Mouse (Mus musculus) liver, postnatal 0 days (tissue): ENCODE data around the gene Yy2. TPM values are rescaled to one million over a fixed set of nuclear protein-coding genes. Genes with fewer than 3 reads are reported as not detected.

Source experiments
- ATAC-seq: fragments of 200-750 bp; cut with Nextera tagmentation; 2 replicates; pipeline ENCODE4 v1.8.0; 2017; ENCODE audit warnings: mild to moderate bottlenecking, moderate library complexity
- DNase-seq: peaks from one replicate; pipeline ENCODE4 v3.0.0-alpha.2; 2016
- H3K27ac ChIP-seq: fragments of 300-500 bp; sonication (generic); 2 replicates; pipeline ENCODE4 v1.5.1; 2014; ENCODE audit warnings: antibody characterized with exemption, moderate library complexity, mild to moderate bottlenecking, low read depth
- H3K27me3 ChIP-seq: fragments of 300-500 bp; sonication (generic); 2 replicates; pipeline ENCODE4 v1.6.1; 2014; ENCODE audit warnings: low read length, control low read depth, mixed read lengths; ENCODE audit not compliant: insufficient read depth
- H3K36me3 ChIP-seq: fragments of 300-500 bp; sonication (generic); replicated peaks from 2 replicates; pipeline ENCODE4 v1.6.1; 2014; ENCODE audit warnings: mild to moderate bottlenecking, control low read depth, low read length, moderate library complexity, mixed read lengths; ENCODE audit not compliant: insufficient read depth
- H3K4me1 ChIP-seq: fragments of 300-500 bp; sonication (generic); 2 replicates; pipeline ENCODE4 v1.6.1; 2014; ENCODE audit warnings: antibody characterized with exemption, mild to moderate bottlenecking, control low read depth; ENCODE audit not compliant: insufficient read depth
- H3K4me2 ChIP-seq: fragments of 300-500 bp; sonication (generic); 2 replicates; pipeline ENCODE4 v1.6.1; 2014; ENCODE audit warnings: low read depth, mild to moderate bottlenecking, low read length, moderate library complexity, mixed read lengths
- H3K4me3 ChIP-seq: fragments of 300-500 bp; sonication (generic); 2 replicates; pipeline ENCODE4 v1.5.1; 2014; ENCODE audit warnings: low read depth, low read length
- H3K9ac ChIP-seq: fragments of 300-500 bp; sonication (generic); replicated peaks from 2 replicates; pipeline ENCODE4 v1.6.1; 2014; ENCODE audit warnings: mild to moderate bottlenecking, moderate library complexity
- H3K9me3 ChIP-seq: fragments of 300-500 bp; sonication (generic); 2 replicates; pipeline ENCODE4 v1.6.1; 2016; ENCODE audit warnings: mild to moderate bottlenecking, control low read depth, low read length, mixed read lengths
- CTCF ChIP-seq: sonication (generic); IDR thresholded peaks from 2 replicates; pipeline ENCODE4 v1.5.1; 2016; ENCODE audit warnings: antibody characterized with exemption, low read depth
- EP300 ChIP-seq: IDR thresholded peaks from 2 replicates; pipeline ENCODE4 v1.6.1; 2016; ENCODE audit warnings: antibody characterized with exemption, low read depth, mild to moderate bottlenecking
- WGBS: fragments of 180-500 bp; shearing (Covaris S2); extraction: QIAGEN DNeasy Blood & Tissue Kit; methylation state at CpG from one replicate; pipeline ENCODE4 v1.1.7; 2014; ENCODE audit not compliant: insufficient replicate concordance; 5-methylcytosine and 5-hydroxymethylcytosine counted together
- polyA plus RNA-seq: library from polyadenylated mRNA; unstranded; fragments of >200 nt; fragmentation: Nextera tagmentation; extraction: Ambion mirVana; gene quantifications from 2 replicates; pipeline ENCODE4 v1.2.1, GENCODE M21; 2015

Gene Yy2
- 0.62 and 0.75 TPM in 2 replicates for polyA plus RNA-seq

DNA sequence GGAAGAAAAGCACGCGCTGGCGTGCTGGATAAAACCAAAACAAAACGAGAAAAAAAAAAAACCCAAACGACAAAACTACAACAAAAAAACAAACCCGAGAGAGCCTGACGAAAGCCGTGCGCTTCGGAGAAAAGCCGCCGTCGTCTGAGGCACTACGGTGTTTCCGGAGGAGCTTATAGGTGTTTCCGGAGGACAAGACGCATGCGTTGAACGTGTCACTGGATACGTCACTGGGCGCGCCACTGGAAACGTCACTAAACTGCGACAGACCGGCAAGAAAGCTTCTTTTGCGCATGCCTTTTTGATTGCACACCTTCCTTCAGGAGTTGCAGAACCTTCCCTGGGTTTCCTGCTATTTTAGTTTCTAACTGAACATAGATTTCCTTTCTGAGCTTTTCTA lies at the start of gene Yy2:
Gene Yy2 (minus strand): TSS at position 146 of the 400 bp plus-strand sequence.
- ATAC-seq, result no peak

DNA sequence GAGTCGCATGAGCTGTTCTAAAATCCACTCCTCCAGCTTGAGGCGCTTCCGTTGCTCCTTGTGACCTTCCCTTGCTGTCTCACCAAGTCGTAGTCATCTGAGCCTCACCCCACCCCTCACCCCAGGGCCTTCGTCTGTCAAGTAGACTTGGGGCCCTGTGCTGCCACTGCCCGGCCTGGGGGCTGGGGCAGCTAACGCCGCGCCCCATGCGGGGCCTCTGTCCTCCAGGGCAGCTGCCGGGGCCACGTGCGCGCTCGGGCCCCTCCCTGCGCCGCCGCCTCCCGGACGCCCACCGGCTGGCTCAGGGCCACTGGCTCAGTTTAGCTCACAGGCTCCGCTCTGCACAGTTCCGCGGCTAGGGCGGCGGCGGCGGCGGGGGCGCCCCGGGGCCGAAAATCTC lies 44.1 kb upstream of the Yy2 start:
- no peaks in the 10 kb centered on the region for H3K4me1 ChIP-seq
- H3K27me3 ChIP-seq, result no peaks in the 10 kb centered on the region
- 31% methylated on average over 32 of the region's 32 CpGs for WGBS
- H3K4me3 ChIP-seq, result no peak overlapping the region
- H3K9ac ChIP-seq, result no peak overlapping the region
- no peaks in the 10 kb centered on the region for H3K36me3 ChIP-seq
- DNase-seq, result peak; percentile 13
- H3K4me2 ChIP-seq, result peak overlapping the region; percentile 51
- H3K9me3 ChIP-seq, result no peaks in the 10 kb centered on the region
- no peak overlapping the region for H3K27ac ChIP-seq
- ATAC-seq, result no peak; the same call in 1 of the 2 replicates
- TF ChIP-seq EP300 (no peak), CTCF (no peak)

More for the DNA sequence above, at the start of gene Yy2:
- H3K4me2 ChIP-seq, result no peak within 1 kb of the TSS
- H3K4me1 ChIP-seq, result no peaks in the 10 kb centered on the region
- WGBS, result 87% methylated on average over 26 of the region's 26 CpGs
- H3K36me3 ChIP-seq, result 0 out of 2 replicates have a peak, but pooled peaks cover 5% of the 10 kb centered on the region
- H3K27me3 ChIP-seq, result no peaks in the 10 kb centered on the region
- TF ChIP-seq CTCF, result no peak
- TF ChIP-seq EP300, result no peak
- H3K27ac ChIP-seq, result no peak within 1 kb of the TSS
- no peak for DNase-seq
- no peak within 1 kb of the TSS for H3K9ac ChIP-seq
- no peaks in the 10 kb centered on the region for H3K9me3 ChIP-seq
- H3K4me3 ChIP-seq, result no peak within 1 kb of the TSS

DNA sequence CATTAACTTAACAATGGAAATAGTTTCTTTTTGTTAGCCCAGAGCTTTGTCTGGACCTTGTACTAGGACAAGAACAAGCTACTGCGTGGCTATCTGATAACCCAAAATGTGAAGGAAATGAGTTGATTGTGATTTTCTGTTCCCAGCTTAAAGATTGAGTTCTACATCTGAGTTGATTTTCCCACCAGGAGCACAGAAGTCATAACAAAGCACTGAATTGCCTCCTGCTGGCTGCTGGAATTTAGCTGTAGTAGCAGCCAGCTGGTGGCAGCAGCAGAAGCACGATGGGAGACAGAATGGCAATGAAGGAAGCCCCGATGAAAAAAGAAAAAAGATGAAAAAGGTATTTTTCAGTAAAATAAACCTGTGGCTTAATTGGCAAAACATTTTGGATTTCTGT lies 32.7 kb upstream of the Yy2 start:
- H3K4me1 ChIP-seq, result no peaks in the 10 kb centered on the region
- no peak for ATAC-seq
- H3K4me2 ChIP-seq, result no peak overlapping the region
- no peak overlapping the region for H3K27ac ChIP-seq
- H3K9me3 ChIP-seq, result no peaks in the 10 kb centered on the region
- H3K27me3 ChIP-seq, result no peaks in the 10 kb centered on the region
- no peak for DNase-seq
- no peak for TF ChIP-seq EP300
- TF ChIP-seq CTCF, result peak; percentile 27; the same call in 1 of the 2 replicates
- no peak overlapping the region for H3K4me3 ChIP-seq
- H3K36me3 ChIP-seq, result no peaks in the 10 kb centered on the region
- 18% methylated on average over 3 of the region's 3 CpGs for WGBS
- H3K9ac ChIP-seq, result no peak overlapping the region

DNA sequence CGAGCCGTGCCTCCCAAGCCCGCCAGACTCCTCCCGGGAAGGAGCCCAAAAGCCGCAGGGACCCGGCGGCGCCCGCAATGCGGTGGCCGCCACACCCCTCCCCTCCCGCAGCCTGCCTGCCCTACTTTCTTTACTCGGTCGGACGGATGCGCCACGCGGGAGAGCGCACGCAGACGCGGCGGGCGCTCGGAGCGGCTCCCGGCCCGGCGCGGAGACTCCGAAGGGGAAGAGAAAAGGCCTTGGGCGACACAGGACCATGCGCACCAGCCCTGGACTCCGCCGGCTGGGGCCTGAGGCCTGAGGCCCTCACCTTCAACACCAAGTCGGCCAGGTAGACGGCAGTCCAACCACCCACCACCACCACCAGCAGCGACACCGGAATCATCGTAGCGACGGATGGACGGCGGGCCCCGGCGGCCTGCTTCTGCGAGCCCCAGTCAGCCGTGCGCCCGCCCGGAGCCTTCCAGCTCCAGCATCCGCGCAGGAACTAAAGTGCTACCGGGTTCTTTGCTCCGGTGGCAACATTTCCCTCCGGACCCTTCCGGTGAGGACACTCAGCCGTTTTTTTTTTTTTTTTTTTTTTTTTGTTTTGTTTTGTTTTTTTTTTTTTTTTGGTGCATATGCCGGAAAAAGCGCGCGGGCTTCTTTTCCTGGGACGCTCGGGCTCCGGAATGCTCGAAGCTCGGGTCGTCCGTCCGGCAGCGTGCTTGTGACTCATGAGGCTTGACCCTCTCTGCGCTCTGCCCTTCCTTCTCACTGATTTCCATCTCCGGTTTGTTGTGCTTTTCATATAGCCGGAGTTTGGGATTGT lies 29.6 kb upstream of the Yy2 start, which contains the start of gene Mbtps2:
Gene Mbtps2 (minus strand): TSS at position 530 of the 811 bp plus-strand sequence.
- H3K9me3 ChIP-seq, result no peaks in the 10 kb centered on the region
- 18% methylated on average over 63 of the region's 74 CpGs for WGBS
- peak within 1 kb of the TSS; percentile 64 for H3K4me2 ChIP-seq

DNA sequence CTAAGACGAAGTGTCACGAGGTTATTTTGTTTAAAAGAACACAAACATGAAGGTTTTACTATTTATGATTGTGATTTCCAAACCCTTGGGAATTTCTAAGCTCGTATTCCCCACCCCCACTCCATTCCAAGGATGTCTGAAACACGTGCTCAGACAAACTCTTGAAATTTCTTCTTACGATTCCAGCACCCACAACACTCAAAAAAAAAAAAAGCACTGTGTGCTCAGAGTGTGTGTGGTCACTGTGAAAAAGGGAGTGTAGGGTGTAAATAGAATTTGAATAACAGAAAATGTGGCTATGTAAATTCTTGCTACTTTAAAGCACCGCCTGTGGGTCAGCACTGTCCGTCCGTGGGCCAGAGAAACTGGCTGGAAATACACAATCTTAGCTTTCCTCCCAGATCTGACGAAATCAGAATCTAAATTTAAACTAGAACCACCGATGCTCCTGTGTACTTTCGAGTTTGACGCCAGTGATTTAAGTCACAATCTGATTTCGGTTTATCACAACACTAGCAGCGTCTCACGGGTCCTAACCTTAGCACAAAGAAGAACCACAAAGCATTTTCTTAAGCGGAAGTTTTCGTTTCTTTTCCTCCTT lies 28.9 kb upstream of the Yy2 start:
- 18% methylated on average over 17 of the region's 17 CpGs for WGBS
- peak overlapping the region; percentile 68 for H3K4me3 ChIP-seq
- TF ChIP-seq EP300 (no peak), CTCF (no peak)
- H3K4me1 ChIP-seq, result no peaks in the 10 kb centered on the region
- DNase-seq (no peak), ATAC-seq (peak; percentile 14; the same call in 1 of the 2 replicates)
- H3K4me2 ChIP-seq, result peak overlapping the region; percentile 64
- H3K36me3 ChIP-seq, result no peaks in the 10 kb centered on the region
- no peaks in the 10 kb centered on the region for H3K9me3 ChIP-seq
- peak overlapping the region; percentile 90 for H3K27ac ChIP-seq
- H3K9ac ChIP-seq, result peak overlapping the region; percentile 79
- H3K27me3 ChIP-seq, result no peaks in the 10 kb centered on the region

More for the DNA sequence above, 29.6 kb upstream of the Yy2 start, which contains the start of gene Mbtps2:
- TF ChIP-seq EP300, result no peak
- TF ChIP-seq CTCF, result no peak
- peak; percentile 63 for DNase-seq
- Histone ChIP-seq H3K4me1 (no peaks in the 10 kb centered on the region), H3K27me3 (no peaks in the 10 kb centered on the region), H3K9ac (peak within 1 kb of the TSS; percentile 79), H3K36me3 (no peaks in the 10 kb centered on the region), H3K4me3 (peak within 1 kb of the TSS; percentile 68), H3K27ac (peak within 1 kb of the TSS; percentile 90)
- peak; percentile 91 for ATAC-seq

DNA sequence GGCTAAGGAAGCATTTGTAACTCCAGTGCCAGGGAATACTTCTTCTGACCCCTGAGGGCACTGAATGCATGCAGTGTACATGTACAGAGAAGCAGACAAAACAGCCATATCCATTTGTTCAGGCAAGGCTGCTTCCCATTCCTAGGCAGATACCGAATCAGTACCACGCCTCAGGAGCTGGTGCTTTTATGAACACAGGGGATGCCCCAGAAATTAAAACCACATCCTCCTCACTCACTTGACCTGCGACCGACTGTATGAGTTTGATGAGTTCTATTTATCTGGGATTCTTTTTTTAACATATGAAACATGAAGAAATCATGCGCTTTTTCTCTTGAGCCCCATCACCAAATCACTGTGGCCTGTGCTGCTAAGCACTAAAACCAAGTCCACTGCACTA lies 28.0 kb upstream of the Yy2 start:
- Histone ChIP-seq H3K36me3 (no peaks in the 10 kb centered on the region), H3K27me3 (no peaks in the 10 kb centered on the region), H3K4me2 (peak overlapping the region; percentile 64; the same call in 1 of the 2 replicates), H3K4me1 (no peaks in the 10 kb centered on the region), H3K27ac (no peak overlapping the region), H3K9me3 (no peaks in the 10 kb centered on the region), H3K9ac (no peak overlapping the region), H3K4me3 (peak overlapping the region; percentile 68; the same call in 1 of the 2 replicates)
- 58% methylated on average over 5 of the region's 5 CpGs for WGBS
- TF ChIP-seq CTCF (no peak), EP300 (no peak)
- DNase-seq, result no peak
- no peak for ATAC-seq
